Mouse (Mus musculus) midbrain, embryonic 13.5 days (tissue): ENCODE data around the gene Gm49510. TPM values are rescaled to one million over a fixed set of nuclear protein-coding genes. Genes with fewer than 3 reads are reported as not detected.

Experiments used
- ATAC-seq: fragments of 200-750 bp; cut with Nextera tagmentation; 2 replicates; pipeline ENCODE4 v1.8.0; 2017; ENCODE audit warnings: mild to moderate bottlenecking, moderate TSS enrichment, moderate library complexity
- H3K27ac ChIP-seq: fragments of 300-500 bp; sonication (generic); 2 replicates; pipeline ENCODE4 v1.5.1; 2015; ENCODE audit warnings: inconsistent platforms, mild to moderate bottlenecking, moderate library complexity
- H3K27me3 ChIP-seq: fragments of 300-500 bp; sonication (generic); 2 replicates; pipeline ENCODE4 v1.6.1; 2015; ENCODE audit warnings: mild to moderate bottlenecking, inconsistent platforms
- H3K36me3 ChIP-seq: fragments of 300-500 bp; sonication (generic); 2 replicates; pipeline ENCODE4 v1.6.1; 2015; ENCODE audit warnings: mild to moderate bottlenecking, inconsistent platforms
- H3K4me1 ChIP-seq: fragments of 300-500 bp; sonication (generic); replicated peaks from 2 replicates; pipeline ENCODE4 v1.6.1; 2015; ENCODE audit warnings: inconsistent platforms
- H3K4me2 ChIP-seq: fragments of 300-500 bp; sonication (generic); replicated peaks from 2 replicates; pipeline ENCODE4 v1.6.1; 2015; ENCODE audit warnings: moderate library complexity, mild to moderate bottlenecking, inconsistent platforms
- H3K4me3 ChIP-seq: fragments of 300-500 bp; sonication (generic); replicated peaks from 2 replicates; pipeline ENCODE4 v1.5.1; 2015; ENCODE audit warnings: mild to moderate bottlenecking, inconsistent platforms
- H3K9ac ChIP-seq: fragments of 300-500 bp; sonication (generic); replicated peaks from 2 replicates; pipeline ENCODE4 v1.6.1; 2015; ENCODE audit warnings: mild to moderate bottlenecking, inconsistent platforms
- H3K9me3 ChIP-seq: fragments of 300-500 bp; sonication (generic); 2 replicates; pipeline ENCODE4 v1.6.1; 2016; ENCODE audit warnings: mild to moderate bottlenecking, inconsistent platforms
- WGBS: fragments of 180-500 bp; shearing (Covaris S2); methylation state at CpG from one replicate; pipeline ENCODE4 v1.1.7; 2015; 5-methylcytosine and 5-hydroxymethylcytosine counted together
- polyA plus RNA-seq: library from polyadenylated mRNA; unstranded; fragments of >200 nt; fragmentation: Nextera tagmentation; extraction: Ambion mirVana; gene quantifications from 2 replicates; pipeline ENCODE4 v1.2.1, GENCODE M21; 2015

The Gm49510 gene
- polyA plus RNA-seq, 1 experiment from 2014 or later, result 0.12 TPM

DNA sequence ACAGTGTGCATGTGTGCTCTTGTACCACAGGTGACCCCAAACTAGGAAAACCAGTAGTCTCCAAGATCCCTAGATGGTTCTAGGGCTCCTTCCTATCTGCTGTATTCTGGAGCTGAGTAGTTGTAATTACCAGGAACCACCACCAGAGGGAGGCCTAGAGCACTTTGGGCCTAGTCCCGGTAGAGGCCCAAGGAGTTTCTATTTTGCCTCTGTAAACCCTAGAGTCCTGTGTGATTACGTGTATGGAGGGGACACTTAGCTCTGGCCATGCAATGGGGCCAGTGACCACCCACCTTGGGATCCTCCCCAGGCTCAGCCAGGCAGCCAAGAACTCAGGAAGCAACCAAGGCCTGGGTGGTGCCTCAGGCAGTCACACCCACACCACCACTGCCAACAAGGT, 3.8 kb downstream of the Gm49510 start:
- H3K4me2 ChIP-seq, result no peak overlapping the region

DNA sequence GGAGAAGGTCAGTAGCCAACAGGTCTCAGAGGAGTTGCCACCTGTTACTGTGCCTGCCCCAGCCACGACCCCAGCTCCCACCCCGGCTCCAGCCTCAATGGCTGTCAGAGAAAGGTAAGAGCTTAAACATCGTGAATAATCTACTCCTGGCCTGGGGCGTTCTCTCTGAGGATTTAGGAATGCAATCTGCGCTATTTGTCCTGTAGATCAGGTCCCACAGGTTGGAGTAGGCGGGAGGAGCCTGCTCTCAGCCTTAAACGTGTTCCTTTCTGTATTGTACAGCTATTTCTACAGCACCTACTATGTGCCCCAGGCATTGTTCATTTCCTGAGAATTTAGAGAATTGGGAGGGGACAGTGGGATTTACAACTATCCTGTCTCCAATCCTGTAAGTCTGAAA, 8.9 kb downstream of the Gm49510 start:
- Histone ChIP-seq H3K9me3 (no peaks in the 10 kb centered on the region), H3K27me3 (no peaks in the 10 kb centered on the region), H3K9ac (no peak overlapping the region), H3K36me3 (no peaks in the 10 kb centered on the region), H3K4me2 (no peak overlapping the region), H3K4me1 (peaks cover 8% of the 10 kb centered on the region), H3K27ac (no peak overlapping the region), H3K4me3 (no peak overlapping the region)
- WGBS, result 84% methylated on average over 7 of the region's 7 CpGs
- no peak for ATAC-seq

More for the DNA sequence above, 3.8 kb downstream of the Gm49510 start:
- H3K9ac ChIP-seq, result no peak overlapping the region
- peaks cover 38% of the 10 kb centered on the region for H3K27me3 ChIP-seq
- no peak overlapping the region for H3K27ac ChIP-seq
- no peaks in the 10 kb centered on the region for H3K36me3 ChIP-seq
- no peaks in the 10 kb centered on the region for H3K9me3 ChIP-seq
- ATAC-seq, result peak; percentile 55; the same call in 1 of the 2 replicates
- H3K4me3 ChIP-seq, result no peak overlapping the region
- H3K4me1 ChIP-seq, result peaks cover 17% of the 10 kb centered on the region
- WGBS, result 7% methylated on average over 2 of the region's 2 CpGs

DNA sequence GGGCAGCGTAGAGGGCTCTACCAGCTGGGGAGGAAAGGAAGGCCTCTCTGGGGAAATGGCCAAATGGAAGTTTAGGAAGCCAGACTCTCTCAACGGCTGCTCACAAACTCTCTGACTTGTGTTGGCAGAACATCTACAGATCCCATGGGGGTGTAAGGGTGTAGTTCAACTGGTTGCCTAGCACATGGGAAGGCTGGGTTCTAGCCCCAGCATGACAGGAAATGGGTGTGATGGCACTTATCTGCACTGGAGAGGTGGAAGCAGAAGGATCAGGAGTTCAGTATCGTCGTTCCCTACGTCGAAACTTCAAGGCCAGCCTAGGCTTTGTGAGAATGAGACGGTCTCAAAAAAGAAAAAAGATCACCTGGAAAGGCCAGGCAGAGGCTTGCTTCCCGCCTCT, 9.5 kb downstream of the Gm49510 start:
- no peak for ATAC-seq
- Histone ChIP-seq H3K27me3 (no peaks in the 10 kb centered on the region), H3K27ac (no peak overlapping the region), H3K4me3 (no peak overlapping the region), H3K4me2 (no peak overlapping the region), H3K9me3 (no peaks in the 10 kb centered on the region), H3K36me3 (no peaks in the 10 kb centered on the region), H3K9ac (no peak overlapping the region), H3K4me1 (peaks cover 8% of the 10 kb centered on the region)
- 89% methylated on average over 8 of the region's 8 CpGs for WGBS

DNA sequence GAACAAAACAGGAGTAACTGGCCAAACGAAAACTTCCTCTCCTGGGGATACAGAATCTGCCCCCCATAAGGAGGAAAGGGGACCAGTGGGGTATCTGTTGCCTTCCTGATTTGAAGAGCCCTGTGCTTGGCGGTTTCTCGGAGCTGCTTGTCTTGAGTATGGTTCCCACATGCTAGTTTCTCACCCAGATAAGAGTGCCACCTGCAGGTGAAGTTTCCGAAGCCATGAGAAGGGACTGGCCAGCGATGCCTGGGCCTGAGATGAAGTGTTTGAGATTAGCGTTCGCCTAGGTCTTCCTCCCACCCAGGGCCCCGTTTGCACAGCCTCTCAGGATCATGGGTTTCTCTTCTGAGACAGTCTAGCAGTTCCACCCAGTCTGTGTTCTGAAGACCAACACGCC, 12.6 kb downstream of the Gm49510 start:
- Histone ChIP-seq H3K4me2 (no peak overlapping the region), H3K4me1 (peaks cover 35% of the 10 kb centered on the region), H3K9me3 (no peaks in the 10 kb centered on the region), H3K27ac (no peak overlapping the region), H3K4me3 (no peak overlapping the region), H3K36me3 (no peaks in the 10 kb centered on the region), H3K27me3 (no peaks in the 10 kb centered on the region), H3K9ac (no peak overlapping the region)
- no peak for ATAC-seq
- WGBS, result 36% methylated on average over 9 of the region's 9 CpGs

DNA sequence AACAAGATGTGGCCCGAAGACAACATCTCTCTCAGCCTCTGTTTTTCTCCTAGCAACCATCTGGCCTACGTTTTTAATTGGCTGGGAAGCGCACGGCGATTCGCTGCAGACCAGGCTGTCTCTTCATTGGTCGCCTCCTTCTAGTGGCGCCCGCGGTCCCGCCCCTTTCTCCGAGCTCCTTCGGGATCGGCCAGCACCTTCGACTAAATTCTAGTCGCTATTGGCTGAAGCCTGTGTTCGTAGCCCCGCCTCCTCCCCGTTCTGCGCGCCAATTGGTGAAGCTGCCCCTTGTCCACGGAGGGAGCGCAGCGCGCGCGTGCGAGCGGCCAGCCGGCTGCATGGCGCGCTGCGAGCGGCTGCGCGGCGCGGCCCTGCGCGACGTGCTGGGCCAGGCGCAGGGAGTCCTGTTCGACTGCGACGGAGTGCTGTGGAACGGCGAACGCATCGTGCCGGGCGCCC, 14.2 kb downstream of the Gm49510 start, which contains the start of gene Pdxp:
Pdxp (plus strand) TSS at position 288 of the 459 bp plus-strand sequence.
- Histone ChIP-seq H3K4me3 (peak within 1 kb of the TSS; percentile 65), H3K27ac (peak within 1 kb of the TSS; percentile 97), H3K9ac (peak within 1 kb of the TSS; percentile 87), H3K4me2 (peak within 1 kb of the TSS; percentile 89), H3K27me3 (no peaks in the 10 kb centered on the region), H3K36me3 (peaks cover 8% of the 10 kb centered on the region), H3K4me1 (peaks cover 38% of the 10 kb centered on the region), H3K9me3 (no peaks in the 10 kb centered on the region)
- ATAC-seq, result peak; percentile 92
- WGBS, result under 1% methylated on average over 51 of the region's 51 CpGs

DNA sequence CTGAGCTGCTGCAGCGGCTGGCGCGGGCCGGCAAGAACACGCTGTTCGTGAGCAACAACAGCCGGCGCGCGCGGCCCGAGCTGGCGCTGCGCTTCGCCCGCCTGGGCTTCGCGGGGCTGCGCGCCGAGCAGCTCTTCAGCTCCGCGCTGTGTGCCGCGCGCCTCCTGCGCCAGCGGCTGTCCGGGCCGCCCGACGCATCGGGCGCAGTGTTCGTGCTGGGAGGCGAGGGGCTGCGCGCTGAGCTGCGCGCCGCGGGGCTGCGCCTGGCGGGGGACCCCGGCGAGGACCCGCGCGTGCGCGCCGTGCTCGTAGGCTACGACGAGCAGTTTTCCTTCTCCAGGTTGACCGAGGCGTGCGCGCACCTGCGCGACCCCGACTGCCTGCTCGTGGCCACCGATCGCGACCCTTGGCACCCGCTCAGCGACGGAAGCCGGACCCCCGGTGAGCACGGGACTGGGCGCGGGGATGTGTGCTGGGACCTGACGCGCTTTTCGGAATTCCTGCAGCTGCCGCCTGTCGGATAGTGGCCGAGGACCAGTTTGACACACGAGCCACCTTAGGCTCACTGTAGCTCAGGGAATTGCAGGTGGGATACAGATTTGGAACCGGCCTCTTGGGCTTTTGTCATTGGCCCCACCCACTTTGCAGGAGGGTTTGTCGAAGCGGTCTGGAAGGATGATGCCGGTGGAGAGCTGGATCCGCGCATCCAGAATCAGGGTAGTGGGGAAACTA, 14.8 kb downstream of the Gm49510 start:
- Histone ChIP-seq H3K9me3 (no peaks in the 10 kb centered on the region), H3K4me1 (peaks cover 38% of the 10 kb centered on the region), H3K9ac (peak overlapping the region; percentile 87), H3K27ac (peak overlapping the region; percentile 97), H3K36me3 (peaks cover 13% of the 10 kb centered on the region), H3K27me3 (no peaks in the 10 kb centered on the region), H3K4me3 (peak overlapping the region; percentile 65), H3K4me2 (peak overlapping the region; percentile 89)
- ATAC-seq, result peak; percentile 74
- WGBS, result under 1% methylated on average over 76 of the region's 87 CpGs

DNA sequence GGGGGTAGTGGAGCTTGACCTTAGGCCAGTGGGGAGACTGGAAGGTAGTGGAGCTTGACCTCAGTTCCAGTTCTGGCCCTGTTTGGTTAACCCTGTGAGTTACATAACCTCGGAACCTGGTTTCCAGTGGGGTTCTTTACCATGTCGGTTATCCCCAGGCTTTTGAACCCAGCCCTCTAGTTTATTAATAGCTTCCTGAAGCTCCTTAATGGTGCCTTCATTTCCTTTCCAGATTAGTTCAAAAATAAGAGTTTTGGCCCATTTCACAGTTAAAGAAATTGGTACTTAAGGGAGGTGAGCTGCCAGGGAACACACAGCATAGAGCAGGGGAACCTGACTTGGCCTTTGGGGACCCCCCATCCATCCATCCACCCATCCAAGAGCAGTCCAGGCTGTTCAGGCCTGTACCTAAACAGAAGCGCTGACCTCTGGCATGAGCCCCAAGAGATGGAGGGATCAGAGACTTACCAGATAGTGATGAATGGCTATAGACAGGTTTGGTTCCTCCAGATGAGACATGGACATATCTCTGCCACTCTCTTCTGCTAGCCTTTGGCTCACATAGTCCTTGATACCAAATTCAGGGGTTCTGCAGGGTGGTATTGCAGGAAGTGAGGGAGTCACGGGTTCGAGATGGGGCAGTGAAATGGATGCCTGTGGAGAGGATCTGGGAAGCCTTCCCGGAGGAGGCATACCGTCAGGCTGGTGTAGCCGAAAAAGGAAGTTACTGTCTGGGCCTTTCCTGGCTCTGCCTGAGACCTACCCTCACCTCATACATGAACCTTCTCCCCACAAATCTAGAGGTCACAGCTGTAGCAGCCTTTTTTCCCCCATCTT, 15.6 kb downstream of the Gm49510 start:
- peak overlapping the region; percentile 89 for H3K4me2 ChIP-seq
- H3K4me1 ChIP-seq, result peaks cover 38% of the 10 kb centered on the region
- 45% methylated on average over 8 of the region's 8 CpGs for WGBS
- H3K27me3 ChIP-seq, result no peaks in the 10 kb centered on the region
- peak overlapping the region; percentile 65 for H3K4me3 ChIP-seq
- H3K27ac ChIP-seq, result 0 out of 2 replicates have a peak overlapping the region, but pooled peaks have one; percentile 97
- peak overlapping the region; percentile 87 for H3K9ac ChIP-seq
- H3K9me3 ChIP-seq, result no peaks in the 10 kb centered on the region
- ATAC-seq, result no peak
- peaks cover 21% of the 10 kb centered on the region for H3K36me3 ChIP-seq

DNA sequence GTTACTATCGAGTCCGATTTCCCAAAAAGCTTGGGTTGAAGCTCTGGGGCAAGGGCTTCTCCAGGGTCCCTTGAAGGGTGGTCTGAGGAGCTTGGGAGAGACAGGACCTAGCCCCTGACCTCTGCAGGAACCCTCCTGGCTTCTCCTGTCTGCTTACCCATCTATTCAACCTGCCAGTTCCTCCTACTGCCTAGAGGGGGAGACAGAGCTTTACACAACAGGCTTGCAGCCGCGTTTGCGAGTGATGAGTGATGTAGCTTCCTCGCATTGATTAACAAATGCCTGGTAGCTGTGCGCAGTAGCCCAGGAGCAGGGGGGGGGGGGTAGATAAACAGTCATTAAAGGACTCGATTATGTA, 16.2 kb downstream of the Gm49510 start:
- peak; percentile 12; the same call in 1 of the 2 replicates for ATAC-seq
- peaks cover 22% of the 10 kb centered on the region for H3K36me3 ChIP-seq
- H3K27me3 ChIP-seq, result no peaks in the 10 kb centered on the region
- peaks cover 38% of the 10 kb centered on the region for H3K4me1 ChIP-seq
- WGBS, result 3% methylated on average over 8 of the region's 8 CpGs
- H3K9me3 ChIP-seq, result no peaks in the 10 kb centered on the region
- H3K9ac ChIP-seq, result peak overlapping the region; percentile 87
- H3K4me2 ChIP-seq, result peak overlapping the region; percentile 89
- H3K4me3 ChIP-seq, result peak overlapping the region; percentile 65
- peak overlapping the region; percentile 66; the same call in 1 of the 2 replicates for H3K27ac ChIP-seq

DNA sequence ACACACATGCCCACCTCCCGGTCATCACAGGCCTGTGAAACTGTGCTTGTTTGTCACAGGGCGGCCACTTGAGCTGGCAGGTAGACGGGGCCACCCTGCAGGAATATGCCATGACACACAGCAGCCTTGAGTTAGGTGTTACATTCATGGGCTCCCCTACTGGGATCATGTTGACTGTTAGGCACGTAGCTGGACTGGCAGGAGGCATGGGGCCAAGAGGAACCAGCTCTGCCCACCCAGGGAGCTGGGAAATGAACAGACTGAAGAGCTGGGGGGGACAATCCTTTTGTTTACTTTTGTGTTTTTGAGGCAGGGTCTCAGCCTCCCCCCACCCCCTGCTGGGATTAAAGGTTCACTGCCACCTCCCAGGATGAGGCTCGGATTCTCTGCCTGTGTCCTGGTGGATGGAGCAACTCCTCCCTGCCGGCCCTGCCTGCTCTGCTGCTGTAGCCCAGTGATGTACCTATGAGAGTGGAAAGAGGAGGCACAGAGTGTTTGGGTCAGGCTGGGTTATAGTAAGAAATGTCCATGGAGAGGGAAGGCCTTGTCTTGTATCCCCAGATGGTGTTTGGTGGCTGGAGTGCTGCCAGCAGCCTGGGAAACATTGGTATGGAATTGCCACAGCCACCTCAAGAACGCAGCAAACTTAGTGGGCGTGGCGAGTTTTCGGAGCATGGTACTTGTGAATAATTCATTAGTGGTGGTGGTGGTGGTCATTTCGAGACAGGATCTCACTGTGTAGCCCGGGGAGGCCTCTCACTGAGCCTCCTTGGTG, 16.8 kb downstream of the Gm49510 start:
- 37% methylated on average over 12 of the region's 12 CpGs for WGBS
- Histone ChIP-seq H3K4me2 (peak overlapping the region; percentile 89), H3K4me1 (peaks cover 38% of the 10 kb centered on the region), H3K9me3 (no peaks in the 10 kb centered on the region), H3K36me3 (peaks cover 22% of the 10 kb centered on the region), H3K27me3 (no peaks in the 10 kb centered on the region), H3K4me3 (peak overlapping the region; percentile 65), H3K9ac (peak overlapping the region; percentile 63), H3K27ac (peak overlapping the region; percentile 66)
- peak; percentile 10; the same call in 1 of the 2 replicates for ATAC-seq

DNA sequence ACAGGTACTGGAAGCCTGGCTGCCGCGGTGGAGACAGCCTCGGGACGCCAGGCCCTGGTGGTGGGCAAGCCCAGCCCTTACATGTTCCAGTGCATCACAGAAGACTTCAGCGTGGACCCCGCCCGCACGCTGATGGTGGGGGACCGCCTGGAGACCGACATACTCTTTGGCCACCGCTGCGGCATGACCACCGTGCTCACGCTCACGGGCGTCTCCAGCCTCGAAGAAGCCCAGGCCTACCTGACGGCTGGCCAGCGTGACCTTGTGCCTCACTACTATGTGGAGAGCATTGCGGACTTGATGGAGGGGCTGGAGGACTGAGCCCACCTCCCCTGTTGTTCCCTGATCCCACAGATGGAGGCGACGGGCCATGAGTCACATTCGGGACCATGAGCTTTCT, 18.7 kb downstream of the Gm49510 start:
- no peak for ATAC-seq
- Histone ChIP-seq H3K27ac (no peak overlapping the region), H3K36me3 (peaks cover 22% of the 10 kb centered on the region), H3K4me3 (no peak overlapping the region), H3K27me3 (no peaks in the 10 kb centered on the region), H3K4me1 (peaks cover 32% of the 10 kb centered on the region), H3K4me2 (no peak overlapping the region), H3K9ac (no peak overlapping the region), H3K9me3 (no peaks in the 10 kb centered on the region)
- WGBS, result 95% methylated on average over 23 of the region's 23 CpGs

DNA sequence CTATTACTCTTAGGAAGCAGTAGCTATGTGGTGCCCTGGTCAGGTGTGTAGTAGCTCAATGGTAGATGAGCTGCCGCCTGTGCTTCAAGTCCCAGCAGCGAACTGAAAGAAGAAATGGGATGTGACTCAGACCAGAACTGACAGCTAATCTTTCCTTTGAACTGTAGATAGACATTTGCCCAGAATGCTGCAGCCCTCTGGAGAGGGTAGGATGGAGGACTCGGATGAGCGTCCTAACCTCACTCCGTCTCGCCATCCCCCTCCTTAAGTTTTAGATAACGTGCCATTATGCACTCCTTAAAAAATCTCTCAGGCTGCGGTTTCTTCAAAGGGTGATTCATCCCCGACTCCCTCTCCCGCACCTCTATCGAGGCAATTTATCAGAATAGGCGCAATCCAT, 20.4 kb downstream of the Gm49510 start:
- WGBS, result 82% methylated on average over 12 of the region's 12 CpGs

More for the DNA sequence above, 20.4 kb downstream of the Gm49510 start:
- no peak overlapping the region for H3K27ac ChIP-seq
- no peak for ATAC-seq
- H3K4me1 ChIP-seq, result peaks cover 23% of the 10 kb centered on the region
- no peak overlapping the region for H3K9ac ChIP-seq
- H3K27me3 ChIP-seq, result no peaks in the 10 kb centered on the region; the same call in 1 of the 2 replicates
- H3K36me3 ChIP-seq, result peaks cover 22% of the 10 kb centered on the region
- no peaks in the 10 kb centered on the region for H3K9me3 ChIP-seq
- H3K4me2 ChIP-seq, result no peak overlapping the region
- no peak overlapping the region for H3K4me3 ChIP-seq
